Mouse (Mus musculus) neural tube, embryonic 14.5 days (tissue): Measurements from ENCODE around the gene Col6a6. TPM values are rescaled to one million over a fixed set of nuclear protein-coding genes. Genes with fewer than 3 reads are reported as not detected.

Experiments used
- ATAC-seq: fragments of 200-750 bp; cut with Nextera tagmentation; 2 replicates; pipeline ENCODE4 v1.8.0; 2017; ENCODE audit warnings: low read depth, mild to moderate bottlenecking, moderate TSS enrichment, moderate library complexity
- H3K27ac ChIP-seq: fragments of 300-500 bp; sonication (generic); 2 replicates; pipeline ENCODE4 v1.5.1; 2014; ENCODE audit warnings: low read depth, mild to moderate bottlenecking, control low read depth, low read length, moderate library complexity, mixed read lengths
- H3K27me3 ChIP-seq: fragments of 300-500 bp; sonication (generic); 2 replicates; pipeline ENCODE4 v1.6.1; 2014; ENCODE audit warnings: low read length; ENCODE audit not compliant: control insufficient read depth, insufficient read depth
- H3K36me3 ChIP-seq: fragments of 300-500 bp; sonication (generic); 2 replicates; pipeline ENCODE4 v1.6.1; 2014; ENCODE audit warnings: low read length, mixed read lengths; ENCODE audit not compliant: control insufficient read depth, insufficient read depth
- H3K4me1 ChIP-seq: fragments of 300-500 bp; sonication (generic); 2 replicates; pipeline ENCODE4 v1.6.1; 2014; ENCODE audit warnings: low read length; ENCODE audit not compliant: control insufficient read depth, insufficient read depth
- H3K4me2 ChIP-seq: fragments of 300-500 bp; sonication (generic); 2 replicates; pipeline ENCODE4 v1.6.1; 2014; ENCODE audit warnings: mild to moderate bottlenecking, low read depth, low read length, control low read depth
- H3K4me3 ChIP-seq: fragments of 300-500 bp; sonication (generic); 2 replicates; pipeline ENCODE4 v1.5.1; 2014; ENCODE audit warnings: low read depth, low read length, control low read depth, mixed read lengths
- H3K9ac ChIP-seq: fragments of 300-500 bp; sonication (generic); replicated peaks from 2 replicates; pipeline ENCODE4 v1.6.1; 2014; ENCODE audit warnings: low read depth, mild to moderate bottlenecking, control low read depth, low read length, mixed read lengths
- H3K9me3 ChIP-seq: fragments of 300-500 bp; sonication (generic); 2 replicates; pipeline ENCODE4 v1.6.1; 2016; ENCODE audit warnings: low read length; ENCODE audit not compliant: control insufficient read depth
- WGBS: fragments of 180-500 bp; shearing (Covaris S2); extraction: QIAGEN DNeasy Blood & Tissue Kit; methylation state at CpG from one replicate; pipeline ENCODE4 v1.1.7; 2014; 5-methylcytosine and 5-hydroxymethylcytosine counted together
- polyA plus RNA-seq: library from polyadenylated mRNA; unstranded; fragments of >200 nt; fragmentation: Nextera tagmentation; extraction: Ambion mirVana; gene quantifications from 2 replicates; pipeline ENCODE4 v1.2.1, GENCODE M21; 2014

The Col6a6 gene
- polyA plus RNA-seq, 1 experiment from 2014 or later = 0.19 TPM

GRCm38 (mm10) chr9:105705011-105705410 lies 122.9 kb downstream of the Col6a6 start:
- H3K9ac ChIP-seq = no peak overlapping the region
- ATAC-seq = no peak
- no peak overlapping the region for H3K27ac ChIP-seq
- no peak overlapping the region for H3K4me2 ChIP-seq
- WGBS = 100% methylated on average over 1 of the region's 1 CpGs
- no peaks in the 10 kb centered on the region for H3K36me3 ChIP-seq
- no peaks in the 10 kb centered on the region for H3K9me3 ChIP-seq
- H3K4me3 ChIP-seq = no peak overlapping the region
- H3K4me1 ChIP-seq = no peaks in the 10 kb centered on the region
- H3K27me3 ChIP-seq = no peaks in the 10 kb centered on the region

DNA sequence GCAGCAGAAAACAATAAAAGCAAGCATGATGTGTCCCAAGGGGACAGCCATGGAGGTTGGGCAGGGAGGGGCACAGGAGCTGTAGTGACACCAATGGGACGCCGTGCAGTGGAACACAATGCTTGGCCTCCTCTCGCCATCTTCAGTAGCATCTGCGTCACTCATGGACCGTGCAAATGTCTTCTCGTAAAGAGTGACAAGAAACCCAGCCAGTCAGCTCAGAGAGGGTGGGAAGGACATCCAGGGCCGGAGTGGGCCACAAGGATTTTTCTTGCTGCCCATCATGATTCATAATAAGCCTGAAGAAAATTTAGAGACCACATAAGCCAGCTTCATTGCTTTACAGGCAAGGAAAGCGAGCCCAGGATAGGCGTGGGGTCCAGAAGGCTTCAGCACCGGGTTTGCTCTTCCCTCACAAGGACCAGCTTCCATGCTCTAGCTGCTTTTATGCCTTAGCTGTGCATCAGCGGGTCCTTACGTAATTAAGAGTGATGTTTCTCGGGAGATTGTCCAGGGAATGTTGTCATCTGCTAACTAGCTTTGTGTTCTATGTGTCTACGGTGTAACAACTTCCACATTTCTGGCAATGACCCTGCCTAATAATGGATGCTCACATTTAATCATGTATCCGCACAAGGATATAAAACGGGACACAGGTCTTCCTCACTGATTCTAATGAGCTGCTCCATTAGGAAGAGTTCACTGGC lies 123.6 kb downstream of the Col6a6 start:
- 61% methylated on average over 16 of the region's 16 CpGs for WGBS
- H3K27ac ChIP-seq = no peak overlapping the region
- no peaks in the 10 kb centered on the region for H3K4me1 ChIP-seq
- no peak overlapping the region for H3K9ac ChIP-seq
- no peak for ATAC-seq
- no peaks in the 10 kb centered on the region for H3K9me3 ChIP-seq
- no peak overlapping the region for H3K4me2 ChIP-seq
- H3K4me3 ChIP-seq = no peak overlapping the region
- H3K36me3 ChIP-seq = no peaks in the 10 kb centered on the region
- H3K27me3 ChIP-seq = no peaks in the 10 kb centered on the region

DNA sequence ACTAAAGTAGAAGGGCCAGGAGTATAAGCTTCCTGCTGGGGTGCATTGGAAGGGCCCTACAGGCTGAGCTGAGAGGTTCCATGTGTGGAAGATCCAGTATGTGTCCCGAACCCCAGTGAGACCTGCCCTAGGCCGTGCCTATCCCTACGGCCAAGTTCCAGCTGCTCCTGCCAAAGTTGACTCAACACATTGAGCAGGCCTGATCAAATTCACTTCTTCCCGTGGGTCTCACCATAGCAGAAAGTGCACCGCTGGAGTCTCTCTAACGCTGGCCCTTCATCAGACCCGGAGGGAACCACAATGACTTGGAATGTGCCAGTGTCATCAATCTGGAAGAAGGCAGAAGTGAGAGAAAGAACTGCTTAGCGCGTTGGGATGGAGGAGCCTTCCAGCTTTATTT lies 126.0 kb downstream of the Col6a6 start:
- no peak overlapping the region for H3K27ac ChIP-seq
- WGBS = 63% methylated on average over 9 of the region's 9 CpGs
- no peak for ATAC-seq
- no peak overlapping the region for H3K4me2 ChIP-seq
- H3K36me3 ChIP-seq = no peaks in the 10 kb centered on the region
- H3K27me3 ChIP-seq = no peaks in the 10 kb centered on the region
- no peak overlapping the region for H3K9ac ChIP-seq
- no peaks in the 10 kb centered on the region for H3K4me1 ChIP-seq
- H3K9me3 ChIP-seq = no peaks in the 10 kb centered on the region
- H3K4me3 ChIP-seq = no peak overlapping the region

GRCm38 (mm10) chr9:105700702-105701101 lies 127.3 kb downstream of the Col6a6 start:
- ATAC-seq = peak; percentile 58; the same call in 1 of the 2 replicates
- 67% methylated on average over 6 of the region's 6 CpGs for WGBS
- H3K4me2 ChIP-seq = no peak overlapping the region
- H3K4me1 ChIP-seq = no peaks in the 10 kb centered on the region
- H3K36me3 ChIP-seq = no peaks in the 10 kb centered on the region
- no peak overlapping the region for H3K27ac ChIP-seq
- no peak overlapping the region for H3K9ac ChIP-seq
- H3K9me3 ChIP-seq = no peaks in the 10 kb centered on the region
- H3K4me3 ChIP-seq = no peak overlapping the region
- H3K27me3 ChIP-seq = no peaks in the 10 kb centered on the region

DNA sequence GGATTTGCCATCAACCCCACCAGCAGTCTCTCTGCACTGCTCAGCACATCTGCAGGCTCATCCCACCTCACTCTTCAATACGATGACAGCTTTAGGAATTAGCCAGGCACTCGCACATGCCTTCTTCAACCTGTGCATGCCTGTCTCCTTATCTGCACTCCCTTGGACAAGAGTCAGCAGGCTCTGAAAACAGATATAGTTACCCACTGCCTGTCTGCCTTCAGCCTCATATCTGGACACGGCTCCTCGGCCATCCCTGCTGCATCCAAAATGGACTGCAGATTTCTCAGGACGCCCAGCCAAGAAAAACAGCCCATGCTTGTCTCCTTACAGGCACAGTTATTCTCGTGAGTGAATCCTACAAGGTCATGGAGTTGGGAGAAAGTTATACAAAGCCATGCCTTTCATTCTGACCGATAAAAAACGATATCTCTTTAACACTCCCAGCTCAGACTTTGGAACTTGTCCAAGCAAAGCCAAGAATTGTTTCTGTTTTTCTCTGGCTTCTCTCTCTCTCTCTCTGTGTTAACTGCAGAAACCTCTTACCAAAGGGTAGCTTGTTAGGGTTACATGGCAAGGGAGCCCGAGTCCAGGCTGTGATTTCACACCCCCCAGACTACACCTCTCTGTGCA lies 130.1 kb downstream of the Col6a6 start:
- WGBS = 57% methylated on average over 9 of the region's 9 CpGs
- Histone ChIP-seq H3K4me3 (no peak overlapping the region), H3K4me1 (no peaks in the 10 kb centered on the region), H3K9ac (no peak overlapping the region), H3K36me3 (no peaks in the 10 kb centered on the region), H3K27me3 (no peaks in the 10 kb centered on the region), H3K9me3 (no peaks in the 10 kb centered on the region), H3K4me2 (no peak overlapping the region), H3K27ac (no peak overlapping the region)
- no peak for ATAC-seq

- Histone ChIP-seq H3K27me3 (no peaks in the 10 kb centered on the region), H3K4me1 (no peaks in the 10 kb centered on the region), H3K9me3 (no peaks in the 10 kb centered on the region), H3K9ac (no peak overlapping the region), H3K4me3 (no peak overlapping the region), H3K4me2 (no peak overlapping the region), H3K27ac (no peak overlapping the region), H3K36me3 (no peaks in the 10 kb centered on the region)
- WGBS = 86% methylated on average over 7 of the region's 7 CpGs
- ATAC-seq = no peak
Observed at GRCm38 (mm10) chr9:105696818-105697564, 131.0 kb downstream of the Col6a6 start.

- H3K9me3 ChIP-seq = no peaks in the 10 kb centered on the region
- H3K4me2 ChIP-seq = no peak overlapping the region
- WGBS = 5% methylated on average over 5 of the region's 5 CpGs
- no peaks in the 10 kb centered on the region for H3K36me3 ChIP-seq
- H3K27me3 ChIP-seq = no peaks in the 10 kb centered on the region
- no peak overlapping the region for H3K9ac ChIP-seq
- no peak overlapping the region for H3K4me3 ChIP-seq
- ATAC-seq = no peak
- no peaks in the 10 kb centered on the region for H3K4me1 ChIP-seq
- no peak overlapping the region for H3K27ac ChIP-seq
Observed at GRCm38 (mm10) chr9:105693854-105694253, 134.1 kb downstream of the Col6a6 start.

DNA sequence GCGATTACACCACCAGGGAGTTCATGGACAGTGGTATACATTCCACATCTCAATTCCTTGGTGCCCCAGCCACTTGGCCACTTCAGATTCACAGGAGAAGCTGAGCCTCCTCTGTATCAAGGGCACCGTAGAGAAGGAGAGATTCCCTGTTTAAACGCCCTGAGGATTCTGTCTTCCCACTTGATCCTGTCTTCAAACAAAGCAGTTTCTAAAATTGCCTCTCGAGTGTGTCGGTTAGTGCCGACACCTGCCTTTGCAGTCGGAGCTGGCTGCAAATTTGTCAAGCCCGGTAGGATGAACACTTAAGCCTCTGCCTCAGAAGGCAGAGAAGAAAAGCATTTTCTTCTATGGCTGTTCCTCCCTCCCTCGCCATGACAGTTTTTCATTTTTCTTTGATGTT lies 134.9 kb downstream of the Col6a6 start:
- Histone ChIP-seq H3K4me1 (no peaks in the 10 kb centered on the region), H3K9me3 (no peaks in the 10 kb centered on the region), H3K4me3 (no peak overlapping the region), H3K36me3 (peaks cover 3% of the 10 kb centered on the region; the same call in 1 of the 2 replicates), H3K27me3 (no peaks in the 10 kb centered on the region), H3K9ac (no peak overlapping the region), H3K4me2 (no peak overlapping the region), H3K27ac (no peak overlapping the region)
- ATAC-seq = no peak
- WGBS = 89% methylated on average over 9 of the region's 9 CpGs

DNA sequence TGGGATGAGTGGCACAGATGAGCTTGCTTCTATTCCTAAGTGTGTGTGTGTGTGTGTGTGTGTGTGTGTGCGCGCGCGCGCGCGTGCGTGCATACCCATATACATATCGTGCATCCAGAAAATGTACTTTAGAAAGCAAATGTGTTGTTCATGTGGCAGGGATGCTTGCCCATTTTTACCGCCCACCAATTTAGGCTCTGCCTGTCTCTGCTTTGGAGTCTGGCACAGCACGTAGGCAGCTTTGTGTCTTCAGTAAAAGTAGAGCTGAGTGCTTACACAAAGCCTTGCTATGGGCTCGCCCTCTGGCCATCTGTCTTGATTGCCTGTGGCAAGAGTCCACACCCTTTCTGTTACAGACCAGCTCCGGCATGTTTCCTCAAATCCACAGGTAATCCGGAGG lies 135.5 kb downstream of the Col6a6 start:
- Histone ChIP-seq H3K36me3 (peaks cover 5% of the 10 kb centered on the region; the same call in 1 of the 2 replicates), H3K9ac (no peak overlapping the region), H3K27me3 (no peaks in the 10 kb centered on the region), H3K4me2 (no peak overlapping the region), H3K27ac (no peak overlapping the region), H3K9me3 (no peaks in the 10 kb centered on the region), H3K4me3 (no peak overlapping the region), H3K4me1 (no peaks in the 10 kb centered on the region)
- 94% methylated on average over 14 of the region's 14 CpGs for WGBS
- ATAC-seq = no peak
